Mouse (Mus musculus) embryonic fibroblast, embryonic 13.5 days (primary cell): ENCODE data around the gene Ddx31. TPM values are rescaled to one million over a fixed set of nuclear protein-coding genes. Genes with fewer than 3 reads are reported as not detected.

ENCODE experiments used
- H3K27ac ChIP-seq: 2 replicates; pipeline ENCODE4 v1.5.1; 2012; ENCODE audit warnings: low read length, control low read depth, inconsistent platforms; ENCODE audit not compliant: insufficient read depth
- H3K4me1 ChIP-seq: 2 replicates; pipeline ENCODE4 v1.6.1; 2011; ENCODE audit warnings: low read length; ENCODE audit not compliant: control insufficient read depth, insufficient read depth
- H3K4me3 ChIP-seq: 2 replicates; pipeline ENCODE4 v1.5.1; 2011; ENCODE audit warnings: mild to moderate bottlenecking, control low read depth, low read length; ENCODE audit not compliant: insufficient read depth
- CTCF ChIP-seq: IDR thresholded peaks from 2 replicates; pipeline ENCODE4 v1.5.1; 2011; ENCODE audit warnings: mild to moderate bottlenecking, control low read depth, low read length, moderate library complexity, borderline replicate concordance; ENCODE audit not compliant: insufficient read depth
- POLR2A ChIP-seq: IDR thresholded peaks from 2 replicates; pipeline ENCODE4 v1.6.1; 2011; ENCODE audit warnings: low read depth, mild to moderate bottlenecking, control low read depth, low read length, moderate library complexity
- polyA plus RNA-seq: library from polyadenylated mRNA; stranded (reverse); fragments of >200 nt; gene quantifications from 2 replicates; pipeline ENCODE4 v1.2.4, GENCODE M21; 2011; ENCODE audit warnings: low read depth; ENCODE audit not compliant: missing spikeins, insufficient read length

Ddx31 gene
- polyA plus RNA-seq, 1 experiment, result 9.3 TPM

GRCm38 (mm10) chr2:28954595-28954994 is 114.4 kb downstream of the Ddx31 start:
- Histone ChIP-seq H3K4me1 (no peaks in the 10 kb centered on the region), H3K4me3 (no peak overlapping the region), H3K27ac (no peak overlapping the region)
- TF ChIP-seq POLR2A (no peak), CTCF (no peak)

Other genes starting within 250 kb of the Ddx31 start
- not detected in 2 replicates for gene Gfi1b, start 218.4 kb upstream of the Ddx31 start, polyA plus RNA-seq
- gene Tsc1, start 199.2 kb upstream of the Ddx31 start, polyA plus RNA-seq, result 18.5 and 22.2 TPM in 2 replicates
- gene Spaca9, start 140.7 kb upstream of the Ddx31 start, polyA plus RNA-seq, result 2.0 TPM in 1 of 2 replicates, not detected in the other
- not detected in 2 replicates for gene Ak8, start 140.2 kb upstream of the Ddx31 start, polyA plus RNA-seq
- 21.7 and 27.0 TPM in 2 replicates for gene Gtf3c4, start within 50 bp of the Ddx31 start, polyA plus RNA-seq
- not detected in 2 replicates for gene Barhl1, start 76.3 kb downstream of the Ddx31 start, polyA plus RNA-seq
- 0.76 TPM in 1 of 2 replicates, not detected in the other for gene Cfap77, start 214.7 kb downstream of the Ddx31 start, polyA plus RNA-seq
- 14.1 and 15.1 TPM in 2 replicates for gene Ttf1, start 219.9 kb downstream of the Ddx31 start, polyA plus RNA-seq